Mouse (Mus musculus): ENCODE results near the gene Lamtor2. TPM values are rescaled to one million over a fixed set of nuclear protein-coding genes. Genes with fewer than 3 reads are reported as not detected.

The Lamtor2 gene
- total and polyA plus RNA-seq, 2 experiments from 2014 or later = 45.1 to 198 TPM

DNA sequence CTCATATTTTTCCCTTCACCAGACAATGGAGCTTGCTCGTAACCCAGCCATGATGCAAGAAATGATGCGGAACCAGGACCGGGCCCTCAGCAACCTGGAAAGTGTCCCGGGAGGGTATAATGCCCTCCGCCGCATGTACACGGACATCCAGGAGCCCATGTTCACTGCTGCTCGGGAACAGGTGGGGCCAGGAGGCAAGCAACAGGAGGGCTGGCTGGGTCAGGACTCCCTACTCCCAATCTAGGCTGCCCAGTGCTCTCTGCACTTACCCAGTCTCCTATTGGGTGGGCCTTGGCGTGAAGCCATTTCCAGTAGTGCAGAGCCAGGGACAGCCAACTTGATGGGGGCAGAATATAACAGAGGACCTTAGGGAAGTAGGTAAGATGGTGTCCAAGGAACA, 6.7 kb upstream of the Lamtor2 start:
- no peak overlapping the region for H3K4me3 ChIP-seq (ENCODE audit: low read length)
- ATAC-seq = no peak
- peaks cover 66% of the 10 kb centered on the region for H3K36me3 ChIP-seq (ENCODE audit: insufficient read depth, low read length)
- H3K27ac ChIP-seq = no peak overlapping the region
- 0 out of 2 replicates have a peak, but pooled peaks cover 5% of the 10 kb centered on the region for H3K4me1 ChIP-seq (ENCODE audit: insufficient read depth, low read length)
- no peak overlapping the region for H3K9ac ChIP-seq (replicated peaks; ENCODE audit: low read length)
- DNase-seq (ENCODE audit: low spot score) = no peak
- no peak overlapping the region for H3K4me2 ChIP-seq (ENCODE audit: low read depth, low read length)
- no peaks in the 10 kb centered on the region for H3K9me3 ChIP-seq (ENCODE audit: low read length)
- WGBS = 92% methylated on average over 9 of the region's 9 CpGs
- H3K27me3 ChIP-seq (ENCODE audit: insufficient read depth, low read length) = no peaks in the 10 kb centered on the region
- no peak for TF ChIP-seq CTCF (IDR thresholded peaks at IDR 0.05; ENCODE audit: low read depth)

DNA sequence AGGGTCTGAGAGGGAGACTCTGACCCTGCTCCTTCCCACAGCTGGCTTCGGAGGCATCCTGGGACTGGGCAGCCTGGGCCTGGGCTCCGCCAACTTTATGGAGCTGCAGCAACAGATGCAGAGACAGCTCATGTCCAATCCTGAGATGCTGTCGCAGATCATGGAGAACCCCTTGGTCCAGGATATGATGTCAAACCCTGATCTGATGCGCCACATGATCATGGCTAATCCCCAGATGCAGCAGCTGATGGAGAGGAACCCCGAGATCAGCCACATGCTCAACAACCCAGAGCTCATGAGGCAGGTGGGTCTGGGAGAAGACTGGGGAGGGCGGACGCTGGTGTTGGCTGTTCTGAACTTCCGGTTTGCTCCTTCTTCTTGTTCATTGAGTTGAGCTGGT, 3.7 kb upstream of the Lamtor2 start:
- no peak overlapping the region for H3K27ac ChIP-seq
- 97% methylated on average over 8 of the region's 8 CpGs for WGBS
- H3K4me3 ChIP-seq (ENCODE audit: low read length) = no peak overlapping the region
- 0 out of 2 replicates have a peak, but pooled peaks cover 5% of the 10 kb centered on the region for H3K4me1 ChIP-seq (ENCODE audit: insufficient read depth, low read length)
- ATAC-seq (no peak), DNase-seq (ENCODE audit: low spot score) (no peak)
- no peaks in the 10 kb centered on the region for H3K27me3 ChIP-seq (ENCODE audit: insufficient read depth, low read length)
- TF ChIP-seq CTCF (IDR thresholded peaks at IDR 0.05; ENCODE audit: low read depth) = no peak
- H3K36me3 ChIP-seq (ENCODE audit: insufficient read depth, low read length) = peaks cover 49% of the 10 kb centered on the region
- H3K9ac ChIP-seq (replicated peaks; ENCODE audit: low read length) = no peak overlapping the region
- H3K4me2 ChIP-seq (ENCODE audit: low read depth, low read length) = no peak overlapping the region
- no peaks in the 10 kb centered on the region for H3K9me3 ChIP-seq (ENCODE audit: low read length)

DNA sequence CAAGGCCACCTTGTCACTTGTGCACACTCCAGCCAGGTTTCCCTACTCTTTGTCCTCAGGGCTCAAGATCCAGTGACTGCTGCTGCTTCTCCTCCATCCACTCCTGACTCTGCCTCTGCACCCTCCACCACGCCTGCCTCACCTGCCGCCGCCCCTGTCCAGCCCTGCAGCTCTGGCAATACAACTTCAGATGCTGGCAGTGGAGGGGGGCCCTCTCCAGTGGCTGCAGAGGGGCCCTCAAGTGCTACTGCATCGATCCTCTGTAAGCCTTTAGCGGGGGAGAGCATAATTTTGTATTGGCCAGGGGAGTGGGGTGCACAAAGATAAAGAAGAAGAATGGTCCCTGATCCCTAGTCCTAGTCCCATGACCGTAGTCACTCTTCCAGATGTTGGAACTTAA, 2.9 kb upstream of the Lamtor2 start:
- H3K4me2 ChIP-seq (ENCODE audit: low read depth, low read length) = no peak overlapping the region

DNA sequence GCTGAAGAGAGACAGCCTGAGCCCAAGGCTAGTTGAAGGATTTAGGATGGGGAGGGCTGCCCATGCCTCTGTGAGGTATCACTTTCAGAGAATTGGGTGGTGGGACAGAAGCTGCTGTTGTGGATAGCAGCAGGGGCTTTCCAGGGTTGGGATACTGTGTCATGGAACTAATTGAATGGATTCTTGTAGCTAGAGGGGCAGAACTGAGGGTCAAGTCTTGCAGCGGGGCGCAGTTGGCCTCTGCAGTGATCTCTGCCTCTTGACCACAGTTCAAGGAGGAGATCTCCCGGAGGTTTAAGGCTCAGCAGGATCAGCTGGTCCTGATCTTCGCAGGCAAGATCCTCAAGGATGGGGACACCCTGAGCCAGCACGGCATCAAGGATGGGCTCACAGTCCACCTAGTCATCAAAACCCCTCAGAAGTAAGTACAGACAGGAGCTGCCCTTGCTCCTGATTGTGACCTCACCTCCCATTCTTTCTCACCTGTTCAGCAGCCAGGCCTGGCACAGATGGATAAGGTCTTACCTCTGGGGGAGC, 2.3 kb upstream of the Lamtor2 start:
- ATAC-seq (no peak), DNase-seq (ENCODE audit: low spot score) (no peak)
- 0 out of 2 replicates have a peak, but pooled peaks cover 5% of the 10 kb centered on the region for H3K4me1 ChIP-seq (ENCODE audit: insufficient read depth, low read length)
- H3K27ac ChIP-seq = peak overlapping the region; percentile 43; the same call in 1 of the 2 replicates
- H3K36me3 ChIP-seq (ENCODE audit: insufficient read depth, low read length) = peaks cover 38% of the 10 kb centered on the region
- H3K9ac ChIP-seq (replicated peaks; ENCODE audit: low read length) = peak overlapping the region; percentile 96; the same call in 1 of the 2 replicates
- 82% methylated on average over 5 of the region's 5 CpGs for WGBS
- no peak overlapping the region for H3K4me3 ChIP-seq (ENCODE audit: low read length)
- no peaks in the 10 kb centered on the region for H3K27me3 ChIP-seq (ENCODE audit: insufficient read depth, low read length)
- no peak for TF ChIP-seq CTCF (IDR thresholded peaks at IDR 0.05; ENCODE audit: low read depth)
- H3K4me2 ChIP-seq (ENCODE audit: low read depth, low read length) = peak overlapping the region; percentile 91; the same call in 1 of the 2 replicates
- no peaks in the 10 kb centered on the region for H3K9me3 ChIP-seq (ENCODE audit: low read length)

More for the DNA sequence above, 2.9 kb upstream of the Lamtor2 start:
- no peaks in the 10 kb centered on the region for H3K27me3 ChIP-seq (ENCODE audit: insufficient read depth, low read length)
- H3K9me3 ChIP-seq (ENCODE audit: low read length) = no peaks in the 10 kb centered on the region
- no peak for TF ChIP-seq CTCF (IDR thresholded peaks at IDR 0.05; ENCODE audit: low read depth)
- no peak overlapping the region for H3K4me3 ChIP-seq (ENCODE audit: low read length)
- H3K4me1 ChIP-seq (ENCODE audit: insufficient read depth, low read length) = 0 out of 2 replicates have a peak, but pooled peaks cover 5% of the 10 kb centered on the region
- no peak for ATAC-seq
- peaks cover 44% of the 10 kb centered on the region for H3K36me3 ChIP-seq (ENCODE audit: insufficient read depth, low read length)
- DNase-seq (ENCODE audit: low spot score) = no peak
- no peak overlapping the region for H3K27ac ChIP-seq
- H3K9ac ChIP-seq (replicated peaks; ENCODE audit: low read length) = no peak overlapping the region
- 97% methylated on average over 6 of the region's 6 CpGs for WGBS

DNA sequence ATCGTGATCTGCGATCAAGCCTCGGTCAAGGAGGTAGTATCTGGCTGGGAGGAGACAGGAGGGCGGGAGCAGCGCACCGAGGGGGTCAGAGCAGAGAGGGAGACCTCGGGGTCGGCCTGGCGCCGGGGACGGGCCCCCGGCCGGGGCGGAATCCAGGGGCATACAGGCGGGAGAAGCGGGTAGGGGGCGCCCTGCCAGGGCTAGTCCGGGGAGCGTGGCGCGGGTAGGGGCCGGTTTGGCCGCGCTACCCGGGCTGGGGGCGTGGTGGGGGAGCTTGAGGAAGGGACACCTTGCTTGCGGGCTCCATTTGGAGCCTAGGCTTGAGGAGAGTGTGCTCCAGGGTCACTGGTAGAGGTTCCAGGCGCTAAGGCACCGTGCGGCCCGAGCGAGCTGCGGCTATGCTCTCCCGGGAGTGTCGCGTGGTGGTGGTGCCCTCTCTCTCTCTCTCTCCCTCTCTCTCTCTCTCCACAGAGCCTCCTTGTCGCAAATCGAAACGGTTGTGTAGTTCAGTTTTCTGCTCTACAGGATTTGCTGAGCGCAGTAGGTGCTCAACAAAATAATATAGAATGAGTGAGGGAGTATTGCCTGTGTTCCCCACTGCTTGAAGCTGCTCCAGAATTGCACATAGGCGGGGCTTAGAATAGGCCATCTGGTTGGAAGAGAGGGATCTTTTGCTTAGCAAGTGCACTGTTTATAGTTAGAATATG, 1.2 kb upstream of the Lamtor2 start:
- no peaks in the 10 kb centered on the region for H3K27me3 ChIP-seq (ENCODE audit: insufficient read depth, low read length)
- peak overlapping the region; percentile 91 for H3K4me2 ChIP-seq (ENCODE audit: low read depth, low read length)
- ATAC-seq = peak; percentile 51
- peak overlapping the region; percentile 97 for H3K27ac ChIP-seq
- peak overlapping the region; percentile 92 for H3K4me3 ChIP-seq (ENCODE audit: low read length)
- TF ChIP-seq CTCF (IDR thresholded peaks at IDR 0.05; ENCODE audit: low read depth) = peak; percentile 28
- 0 out of 2 replicates have a peak, but pooled peaks cover 5% of the 10 kb centered on the region for H3K4me1 ChIP-seq (ENCODE audit: insufficient read depth, low read length)
- DNase-seq (ENCODE audit: low spot score) = peak; percentile 70
- 1% methylated on average over 30 of the region's 41 CpGs for WGBS
- H3K9me3 ChIP-seq (ENCODE audit: low read length) = no peaks in the 10 kb centered on the region
- H3K36me3 ChIP-seq (ENCODE audit: insufficient read depth, low read length) = peaks cover 27% of the 10 kb centered on the region
- H3K9ac ChIP-seq (replicated peaks; ENCODE audit: low read length) = peak overlapping the region; percentile 96

DNA sequence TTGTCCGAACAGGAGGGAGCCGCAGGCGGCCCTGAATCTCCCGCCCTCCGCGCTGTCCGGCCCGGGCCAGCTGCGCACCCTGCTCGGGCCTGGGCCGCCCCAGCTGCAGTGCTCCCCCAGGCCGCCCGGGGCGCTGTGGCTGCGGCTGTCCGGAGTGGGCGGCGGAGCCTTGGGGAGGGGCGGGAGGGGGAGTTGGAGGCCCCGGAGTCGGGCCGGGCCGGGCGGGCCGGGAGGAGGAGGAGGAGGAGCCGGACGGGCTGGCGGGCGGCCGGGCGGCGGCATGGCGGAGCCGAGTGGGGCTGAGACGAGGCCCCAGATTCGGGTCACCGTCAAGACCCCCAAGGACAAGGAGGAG, 628 bp upstream of the Lamtor2 start, which contains the start of gene Ubqln4:
Gene Ubqln4 (plus strand): TSS at position 234 of the 355 bp plus-strand sequence.
- H3K4me1 ChIP-seq (ENCODE audit: insufficient read depth, low read length) = 0 out of 2 replicates have a peak, but pooled peaks cover 5% of the 10 kb centered on the region
- WGBS = under 1% methylated on average over 31 of the region's 37 CpGs
- peaks cover 24% of the 10 kb centered on the region for H3K36me3 ChIP-seq (ENCODE audit: insufficient read depth, low read length)

More for the DNA sequence above, 628 bp upstream of the Lamtor2 start, which contains the start of gene Ubqln4:
- H3K27me3 ChIP-seq (ENCODE audit: insufficient read depth, low read length) = no peaks in the 10 kb centered on the region
- peak within 1 kb of the TSS; percentile 96 for H3K9ac ChIP-seq (replicated peaks; ENCODE audit: low read length)
- peak; percentile 89 for ATAC-seq
- peak within 1 kb of the TSS; percentile 97 for H3K27ac ChIP-seq
- TF ChIP-seq CTCF (IDR thresholded peaks at IDR 0.05; ENCODE audit: low read depth) = peak; percentile 47
- H3K4me3 ChIP-seq (ENCODE audit: low read length) = peak within 1 kb of the TSS; percentile 92
- peak within 1 kb of the TSS; percentile 91 for H3K4me2 ChIP-seq (ENCODE audit: low read depth, low read length)
- DNase-seq (ENCODE audit: low spot score) = peak; percentile 93
- H3K9me3 ChIP-seq (ENCODE audit: low read length) = no peaks in the 10 kb centered on the region

Measured in hindbrain, postnatal 0 days (tissue).